Mouse (Mus musculus) splenic B cell, adult 2 months (primary cell): ENCODE results near the gene Commd1.

Source experiments
- DNase-seq: peaks from one replicate; pipeline ENCODE4 v3.0.0-alpha.2; 2011; ENCODE audit warnings: low read depth, low spot score
- H3K27me3 ChIP-seq: 2 replicates; pipeline ENCODE4 v1.6.1; 2012; ENCODE audit warnings: mild to moderate bottlenecking, low read length, moderate library complexity, mixed read lengths; ENCODE audit not compliant: control insufficient read depth, poor library complexity, insufficient read depth, severe bottlenecking
- H3K36me3 ChIP-seq: 2 replicates; pipeline ENCODE4 v1.6.1; 2012; ENCODE audit warnings: mild to moderate bottlenecking, low read length, moderate library complexity, mixed read lengths; ENCODE audit not compliant: control insufficient read depth, poor library complexity, insufficient read depth, severe bottlenecking

The Commd1 gene

DNA sequence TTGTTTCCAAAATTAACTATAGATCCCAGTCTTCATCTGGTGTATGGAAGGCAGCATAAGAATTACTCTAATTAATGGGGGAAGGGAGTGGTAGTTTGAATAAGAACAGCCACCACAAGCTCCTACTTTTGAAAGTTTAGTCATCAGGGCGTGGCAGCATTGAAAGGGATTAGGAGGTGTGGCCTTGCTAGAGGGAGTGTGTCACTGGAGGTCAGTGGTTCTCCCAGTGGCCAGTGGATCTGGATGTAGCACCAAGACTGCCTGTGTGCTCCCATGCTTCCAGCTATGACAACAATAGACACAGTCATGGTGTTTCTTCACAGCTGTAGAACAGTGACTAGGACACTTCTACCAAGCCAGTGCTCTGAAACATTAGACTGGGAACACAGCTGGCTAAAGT is 33.1 kb downstream of the Commd1 start:
- H3K36me3 ChIP-seq = no peaks in the 10 kb centered on the region

DNA sequence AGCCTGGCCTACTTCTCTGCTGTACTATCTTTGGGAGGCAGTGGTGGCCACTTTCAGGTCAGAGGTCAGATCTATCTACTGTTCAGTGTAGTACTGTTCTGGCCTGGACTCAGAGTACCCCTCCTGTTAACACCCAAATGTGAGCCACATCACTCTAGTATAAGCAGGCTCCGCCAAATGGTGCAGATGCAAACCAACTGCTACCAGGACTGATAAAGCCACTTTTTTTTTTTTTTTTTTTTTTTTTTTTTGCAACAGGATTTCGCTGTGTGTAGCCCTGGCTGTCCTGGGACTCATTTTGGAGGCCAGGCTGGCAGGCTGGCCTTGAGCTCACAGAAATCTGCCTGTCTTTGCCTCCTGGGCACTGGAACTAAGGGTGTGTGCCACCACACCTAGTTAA is 43.2 kb downstream of the Commd1 start:
- no peaks in the 10 kb centered on the region for H3K36me3 ChIP-seq
- no peak for DNase-seq
- H3K27me3 ChIP-seq = no peaks in the 10 kb centered on the region

More for the DNA sequence above, 33.1 kb downstream of the Commd1 start:
- no peaks in the 10 kb centered on the region for H3K27me3 ChIP-seq
- DNase-seq = no peak

DNA sequence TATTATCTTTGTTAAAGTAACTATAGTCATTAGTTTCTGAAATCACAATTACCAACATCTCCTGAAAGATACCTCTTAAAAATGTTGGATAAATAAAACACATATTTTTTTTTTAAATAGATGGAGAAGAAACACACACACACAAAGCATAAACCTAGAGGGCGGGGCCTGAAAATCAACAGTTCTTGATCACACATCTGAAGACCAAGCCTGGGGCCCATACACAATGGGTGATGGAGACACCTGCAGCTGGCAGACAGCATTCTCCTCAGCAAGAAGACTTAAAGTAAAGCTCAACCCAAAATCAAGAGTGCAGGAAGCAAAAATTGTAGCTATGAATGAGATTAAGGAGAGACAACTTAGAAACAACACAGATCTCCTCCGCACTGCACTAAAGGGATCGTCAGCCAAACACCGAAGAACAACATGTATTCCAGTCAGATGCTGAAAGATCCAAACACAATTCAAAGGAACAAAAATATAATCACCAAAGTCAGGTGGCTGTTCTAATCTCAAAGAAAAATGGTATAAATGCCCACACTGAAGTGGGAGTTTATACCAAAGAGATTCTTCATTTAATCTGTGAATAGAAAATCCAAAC is 44.4 kb downstream of the Commd1 start:
- H3K27me3 ChIP-seq = no peaks in the 10 kb centered on the region
- no peak for DNase-seq

DNA sequence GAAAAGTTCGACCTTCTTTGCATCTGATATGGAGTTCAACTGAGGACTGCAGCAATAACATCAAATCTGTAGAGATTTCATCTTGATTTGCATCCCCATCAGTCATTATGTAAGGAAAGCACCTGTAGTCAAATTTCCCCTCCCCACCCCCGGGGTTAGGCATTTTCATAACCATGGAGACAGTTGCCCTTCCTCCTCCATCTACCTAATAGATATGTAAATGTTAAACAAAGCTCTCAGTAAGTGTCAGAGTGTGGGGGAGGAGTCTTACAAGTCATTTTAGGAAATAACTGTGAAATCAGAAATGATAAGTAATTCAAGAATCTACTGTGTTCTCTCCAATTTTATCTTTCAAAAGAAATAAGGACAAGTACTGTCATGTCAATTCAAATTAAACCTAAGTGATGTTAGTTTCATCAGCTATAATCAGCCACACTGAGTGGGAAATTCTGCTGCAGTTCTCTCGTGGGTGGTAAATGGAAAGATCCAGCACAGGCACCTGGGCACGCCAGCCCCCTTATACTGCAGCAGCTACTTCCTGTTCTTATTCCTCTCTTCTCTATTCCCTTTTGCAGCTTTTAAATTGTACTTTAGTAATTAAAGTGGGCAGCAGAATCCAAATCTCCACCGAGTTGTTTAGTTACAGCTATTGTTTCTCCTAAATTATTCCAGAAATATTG is 45.6 kb downstream of the Commd1 start:
- Histone ChIP-seq H3K27me3 (no peaks in the 10 kb centered on the region), H3K36me3 (no peaks in the 10 kb centered on the region)
- peak; percentile 91 for DNase-seq

More for the DNA sequence above, 44.4 kb downstream of the Commd1 start:
- H3K36me3 ChIP-seq = no peaks in the 10 kb centered on the region

DNA sequence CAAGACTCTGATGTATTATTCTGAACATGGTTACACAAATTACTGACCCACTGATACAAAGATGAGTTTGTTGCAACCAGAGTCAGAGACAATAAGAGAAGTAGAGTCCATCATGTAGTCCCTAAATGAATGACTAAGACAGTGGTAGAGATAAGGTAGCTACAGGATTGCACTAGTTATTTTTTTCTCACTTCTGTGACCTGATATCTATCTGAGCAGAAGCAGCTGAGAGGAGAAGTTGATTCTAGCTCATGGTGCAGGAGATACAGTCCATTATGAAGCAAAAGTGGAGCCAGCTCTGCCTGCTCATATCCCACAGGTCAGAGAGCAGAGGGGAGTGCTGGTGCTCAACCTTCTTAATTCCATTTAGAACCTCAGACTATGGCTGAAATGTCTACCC is 50.0 kb downstream of the Commd1 start:
- no peaks in the 10 kb centered on the region for H3K27me3 ChIP-seq
- no peaks in the 10 kb centered on the region for H3K36me3 ChIP-seq
- no peak for DNase-seq

DNA sequence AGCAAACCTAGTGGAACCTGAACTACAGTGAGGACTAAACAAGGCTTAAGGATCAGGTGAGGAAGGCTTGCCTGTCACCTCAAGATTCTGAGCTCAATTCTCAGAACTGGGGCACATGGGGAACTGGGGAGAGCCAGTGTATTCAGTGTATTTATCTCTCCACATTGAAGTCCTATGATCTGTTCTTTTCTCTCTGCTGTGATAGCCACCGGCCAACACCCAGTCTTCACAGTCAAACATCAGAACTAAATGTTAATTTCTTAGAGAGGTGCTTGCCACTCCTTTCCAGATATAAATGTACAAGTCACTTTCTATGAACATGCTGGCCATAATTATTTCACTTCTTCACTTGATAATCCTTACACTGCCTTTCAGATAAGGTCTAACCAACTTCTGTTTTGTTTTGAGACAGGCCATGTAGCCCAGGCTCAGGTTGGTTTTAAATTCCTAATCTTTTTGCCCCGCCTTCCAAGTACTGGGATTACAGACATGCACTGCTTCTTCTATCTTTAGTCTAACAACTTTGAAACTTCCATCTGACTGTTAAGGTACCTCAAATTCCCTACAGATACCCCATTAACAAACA is 50.8 kb downstream of the Commd1 start:
- no peak for DNase-seq
- H3K27me3 ChIP-seq = no peaks in the 10 kb centered on the region
- no peaks in the 10 kb centered on the region for H3K36me3 ChIP-seq

DNA sequence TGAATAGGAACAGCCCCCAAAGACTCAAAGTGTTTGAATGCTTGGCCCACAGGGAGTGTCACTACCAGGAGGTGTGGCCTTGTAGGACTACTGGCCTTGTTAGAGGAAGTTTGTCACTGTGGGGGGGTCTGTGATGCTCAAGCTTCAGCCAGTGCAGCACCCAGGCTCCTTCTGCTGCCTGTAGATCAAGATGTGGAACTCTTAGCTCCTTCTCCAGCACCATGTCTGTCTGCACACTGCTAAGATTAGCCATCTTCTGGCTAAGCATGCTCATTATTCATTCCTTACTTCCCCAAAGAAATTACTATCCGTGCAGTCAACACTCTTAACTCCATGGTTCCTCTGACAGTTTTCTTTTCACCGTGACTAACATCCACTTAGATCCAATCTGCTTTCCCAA is 52.1 kb downstream of the Commd1 start:
- Histone ChIP-seq H3K27me3 (no peaks in the 10 kb centered on the region), H3K36me3 (no peaks in the 10 kb centered on the region)
- DNase-seq = peak; percentile 50

DNA sequence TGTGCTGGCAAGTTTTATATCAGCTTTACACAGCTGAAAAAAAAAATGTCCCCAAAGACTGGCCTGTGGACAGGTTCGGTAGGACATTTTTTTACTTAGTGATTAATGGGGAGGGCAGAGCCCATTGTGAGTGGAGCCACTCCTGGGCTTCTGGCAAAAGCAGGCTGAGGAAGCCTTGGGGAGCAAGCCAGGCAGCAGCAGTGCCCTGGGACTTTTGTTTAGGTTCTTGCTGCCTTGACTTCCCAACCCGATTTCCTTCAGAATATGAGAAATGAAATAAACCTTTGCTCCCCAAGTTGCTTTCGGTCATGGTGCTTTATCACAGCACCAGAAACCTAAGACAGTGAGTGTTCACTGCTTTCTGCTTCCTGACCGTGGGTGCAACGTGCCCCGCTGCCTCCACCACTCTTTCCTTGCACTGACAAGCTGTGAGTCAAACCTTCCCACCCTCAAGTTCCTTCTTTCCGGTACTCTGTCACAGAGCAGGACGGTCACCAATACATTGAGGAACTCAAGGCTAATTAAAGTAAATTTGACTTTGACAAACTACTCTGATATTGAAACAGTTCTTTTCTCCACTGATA is 53.5 kb downstream of the Commd1 start:
- Histone ChIP-seq H3K36me3 (no peaks in the 10 kb centered on the region), H3K27me3 (no peaks in the 10 kb centered on the region)
- peak; percentile 58 for DNase-seq

DNA sequence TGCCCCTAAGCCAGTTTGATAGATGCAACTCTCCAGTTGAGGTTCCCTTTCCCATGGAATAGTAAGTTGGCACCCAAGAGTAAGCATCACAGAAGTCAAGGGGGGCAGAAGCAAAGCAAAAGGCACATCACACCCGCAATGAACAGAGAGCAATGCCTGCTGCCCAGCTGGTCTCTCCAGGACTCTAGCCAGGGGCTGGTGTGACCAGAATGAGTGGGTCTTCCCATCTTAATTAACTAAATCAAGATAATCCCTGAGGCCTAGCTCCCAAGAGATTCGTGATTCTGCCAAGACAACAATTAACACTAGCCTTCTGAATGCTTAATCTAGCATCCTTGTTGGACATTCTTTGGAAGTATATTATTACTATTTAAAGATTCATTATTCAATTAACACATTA is 58.6 kb downstream of the Commd1 start:
- H3K36me3 ChIP-seq = no peaks in the 10 kb centered on the region
- no peaks in the 10 kb centered on the region for H3K27me3 ChIP-seq
- DNase-seq = no peak

DNA sequence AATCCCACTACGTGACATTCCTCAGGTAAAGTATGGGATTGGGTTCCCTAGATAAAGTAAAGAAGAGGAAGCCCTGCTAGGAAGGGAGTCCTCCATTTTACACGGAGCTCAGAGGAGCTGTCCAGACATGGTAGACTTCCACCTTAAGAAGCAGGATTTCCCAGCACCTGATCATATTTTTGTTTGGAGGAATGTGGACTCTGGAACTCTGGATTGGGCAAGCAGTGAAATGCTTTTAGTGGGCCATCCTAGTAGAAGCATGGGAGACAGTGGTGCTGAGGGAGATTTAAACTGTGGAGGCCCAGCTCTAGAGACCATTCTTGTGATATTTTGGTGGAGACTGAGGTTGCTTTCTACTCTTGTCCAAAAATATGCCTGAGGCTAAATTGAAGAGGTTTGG is 59.6 kb downstream of the Commd1 start:
- H3K36me3 ChIP-seq = no peaks in the 10 kb centered on the region
- H3K27me3 ChIP-seq = no peaks in the 10 kb centered on the region
- no peak for DNase-seq

DNA sequence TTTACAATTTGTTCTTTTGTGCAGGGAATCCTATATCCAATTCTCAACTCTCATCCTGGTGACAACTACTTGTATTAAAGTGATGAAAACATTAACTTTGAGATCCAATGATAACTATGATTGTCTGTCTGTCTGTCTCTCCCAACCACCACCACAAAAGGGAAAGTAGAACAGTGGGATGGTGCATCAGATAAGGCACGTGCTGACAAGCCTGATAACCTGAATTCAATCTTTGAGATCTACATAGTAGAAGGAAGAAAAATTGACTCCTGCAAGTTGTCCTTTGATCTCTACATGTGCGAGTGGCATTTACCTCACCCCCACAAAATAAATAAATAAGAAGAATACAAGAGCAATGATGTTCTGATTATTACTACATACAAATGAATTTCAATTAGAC is 62.8 kb downstream of the Commd1 start:
- Histone ChIP-seq H3K36me3 (no peaks in the 10 kb centered on the region), H3K27me3 (no peaks in the 10 kb centered on the region)
- DNase-seq = no peak

DNA sequence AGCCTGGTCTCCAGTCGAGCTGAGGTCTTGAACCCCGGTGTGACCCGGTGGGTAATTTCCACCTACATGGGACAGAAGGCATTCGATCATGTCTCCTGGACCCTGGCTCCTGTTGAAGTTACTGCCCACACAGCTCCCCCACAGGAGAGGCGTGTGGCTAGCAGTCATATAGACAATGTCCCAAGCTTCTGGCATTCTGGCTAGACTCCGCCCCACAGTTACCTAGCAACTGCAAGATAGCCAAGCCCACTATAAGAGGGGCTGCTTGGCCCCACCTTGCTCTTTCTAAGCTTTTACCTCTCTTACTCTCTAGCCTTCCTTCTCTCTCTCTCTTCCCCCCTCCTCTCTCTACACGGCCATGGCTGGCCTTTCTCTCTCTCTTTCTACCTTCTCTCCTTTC is 64.4 kb downstream of the Commd1 start:
- no peaks in the 10 kb centered on the region for H3K36me3 ChIP-seq
- no peak for DNase-seq
- H3K27me3 ChIP-seq = no peaks in the 10 kb centered on the region

DNA sequence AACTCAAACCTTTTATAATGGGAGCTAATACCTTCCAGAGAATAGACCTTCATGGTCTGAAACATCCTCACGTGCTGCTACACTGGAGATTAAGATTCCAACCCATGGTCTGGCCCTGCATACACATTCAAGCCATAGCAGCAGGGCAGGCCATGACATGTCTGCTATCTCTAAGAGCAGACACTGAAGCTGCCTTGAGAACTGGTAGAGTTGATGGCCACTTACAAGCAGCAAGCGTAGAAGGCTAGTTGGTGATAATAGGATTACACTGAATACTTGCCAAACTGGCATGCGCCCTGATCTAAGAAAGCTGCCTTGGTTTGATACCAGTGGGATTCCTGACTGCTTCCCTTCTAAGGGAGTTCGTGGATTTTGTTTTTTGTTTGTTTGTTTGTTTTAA is 68.4 kb downstream of the Commd1 start:
- Histone ChIP-seq H3K27me3 (no peaks in the 10 kb centered on the region), H3K36me3 (no peaks in the 10 kb centered on the region)
- no peak for DNase-seq

DNA sequence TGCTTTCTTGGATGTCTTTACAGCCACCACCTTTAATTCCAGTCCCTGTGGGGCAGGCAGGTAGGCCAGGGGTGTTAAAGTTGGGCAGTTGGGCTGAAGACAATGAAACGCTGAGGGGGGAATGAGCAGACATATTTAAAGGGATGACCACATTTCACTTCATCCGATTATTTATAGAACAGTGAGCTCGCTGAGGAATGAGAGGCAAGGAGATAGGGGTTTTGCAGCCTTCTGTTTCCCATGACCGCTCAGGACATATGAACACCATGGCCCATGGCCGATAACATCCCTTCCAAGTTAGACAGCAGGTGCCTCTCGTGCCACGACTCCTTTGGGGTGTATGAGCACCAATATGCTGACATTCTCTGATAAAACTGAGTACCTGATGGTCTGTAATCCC is 70.4 kb downstream of the Commd1 start:
- Histone ChIP-seq H3K27me3 (no peaks in the 10 kb centered on the region), H3K36me3 (no peaks in the 10 kb centered on the region)
- DNase-seq = no peak

DNA sequence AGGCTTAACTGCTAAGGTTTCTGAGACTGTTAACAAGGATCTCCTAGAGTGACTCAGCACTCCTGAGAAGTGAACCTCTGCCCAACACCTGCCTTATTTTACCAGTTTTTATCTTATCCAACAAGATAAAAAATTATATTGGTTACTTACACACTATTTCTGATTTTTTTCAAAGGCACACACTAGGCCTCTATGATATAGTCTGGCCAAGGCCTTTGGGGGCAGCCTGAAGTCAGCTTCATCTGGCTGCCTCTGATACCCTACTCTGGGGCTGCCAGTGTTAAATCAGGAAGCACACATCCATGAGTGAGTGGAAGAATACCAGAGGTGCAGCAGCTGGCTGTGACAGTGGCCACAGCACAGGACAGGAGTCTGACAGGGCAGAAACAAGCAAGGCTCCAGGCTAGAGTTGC is 75.7 kb downstream of the Commd1 start:
- no peaks in the 10 kb centered on the region for H3K36me3 ChIP-seq
- H3K27me3 ChIP-seq = no peaks in the 10 kb centered on the region
- no peak for DNase-seq
